Mouse (Mus musculus): ENCODE measurements around the gene Defb19. TPM values are rescaled to one million over a fixed set of nuclear protein-coding genes. Genes with fewer than 3 reads are reported as not detected.

The Defb19 gene
- polyA plus RNA-seq, 1 experiment from 2014 or later: 4.8 TPM

DNA sequence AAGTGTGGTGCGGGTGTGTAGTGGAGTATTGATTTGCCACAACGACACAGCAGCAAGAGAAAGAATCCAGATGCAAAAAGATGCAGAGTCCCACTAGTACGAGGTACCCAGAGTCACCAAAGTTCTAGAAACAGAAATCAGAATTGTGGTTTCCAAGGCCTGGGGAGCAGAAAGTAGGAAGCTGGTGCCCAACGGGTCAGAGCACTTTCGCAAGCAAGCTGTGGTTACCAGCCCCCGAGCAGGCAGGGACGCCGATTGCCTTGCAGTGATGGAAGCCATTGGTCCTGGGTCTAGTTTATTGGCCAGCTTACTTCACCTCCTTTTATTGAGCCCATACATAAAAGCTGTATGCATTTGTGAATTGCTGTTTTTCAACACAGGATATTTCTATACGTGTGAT lies 38.1 kb downstream of the Defb19 start:
- ATAC-seq (replicated peaks; ENCODE audit: low FRiP score): no peak
- WGBS: 82% methylated on average over 9 of the region's 9 CpGs

DNA sequence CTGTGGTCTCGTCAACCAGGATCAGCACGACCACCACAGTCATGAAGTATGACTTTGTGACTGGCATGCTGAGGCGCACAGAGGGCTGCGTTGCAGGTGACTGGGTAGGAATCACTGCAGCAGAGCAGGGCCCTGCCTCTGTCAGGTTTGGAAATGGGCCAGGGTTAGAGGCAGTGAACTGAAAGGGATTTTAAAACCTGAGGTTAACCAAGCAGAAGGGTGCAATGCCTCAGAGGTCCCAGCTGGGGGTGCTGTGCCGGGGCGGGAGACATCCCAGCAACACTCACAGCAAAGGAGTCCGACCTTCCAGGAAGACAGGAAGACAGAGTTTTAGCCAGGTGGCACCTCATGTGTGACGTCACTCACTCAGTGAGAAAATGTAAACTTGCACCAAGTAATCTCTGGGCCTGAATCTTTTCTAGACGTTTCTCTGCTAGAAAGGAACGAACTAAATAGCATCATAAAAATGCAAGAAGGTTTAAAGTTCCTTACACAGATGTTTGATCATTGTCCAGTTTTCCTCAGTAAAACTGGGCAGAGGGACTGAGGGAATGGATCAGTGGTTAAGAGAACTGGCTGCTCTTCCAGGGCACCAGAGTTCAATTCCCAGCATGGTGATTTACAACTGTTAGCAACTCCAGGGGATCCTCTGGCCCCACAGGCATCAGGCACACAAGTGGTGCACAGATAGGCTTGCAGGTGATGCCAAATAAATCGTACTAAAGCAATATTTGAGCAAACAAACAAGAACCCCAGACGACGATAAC lies 40.0 kb downstream of the Defb19 start, which contains the start of gene Defb29:
Gene Defb29, minus strand, starts transcription at position 155 of the 767 bp plus-strand sequence.
- H3K36me3 ChIP-seq: no peaks in the 10 kb centered on the region
- H3K9me3 ChIP-seq (replicated peaks): peaks cover 4% of the 10 kb centered on the region; the same call in 1 of the 2 replicates
- H3K4me3 ChIP-seq (replicated peaks): no peak within 1 kb of the TSS
- ATAC-seq (replicated peaks; ENCODE audit: low FRiP score): peak; percentile 10; the same call in 1 of the 2 replicates
- no peak within 1 kb of the TSS for H3K4me2 ChIP-seq
- peaks cover 32% of the 10 kb centered on the region for H3K4me1 ChIP-seq
- H3K27me3 ChIP-seq: no peaks in the 10 kb centered on the region
- 37% methylated on average over 13 of the region's 13 CpGs for WGBS
- 0 out of 2 replicates have a peak within 1 kb of the TSS, but pooled peaks have one; percentile 41 for H3K27ac ChIP-seq
- H3K9ac ChIP-seq: no peak within 1 kb of the TSS

More for the DNA sequence above, 38.1 kb downstream of the Defb19 start:
- Histone ChIP-seq H3K4me3 (replicated peaks) (no peak overlapping the region), H3K27me3 (no peaks in the 10 kb centered on the region), H3K9ac (no peak overlapping the region), H3K4me2 (no peak overlapping the region), H3K9me3 (replicated peaks) (peaks cover 4% of the 10 kb centered on the region; the same call in 1 of the 2 replicates), H3K4me1 (peaks cover 39% of the 10 kb centered on the region), H3K36me3 (no peaks in the 10 kb centered on the region), H3K27ac (no peak overlapping the region)

Other genes starting within 250 kb of the Defb19 start
- gene Rbck1, start 247.7 kb downstream of the Defb19 start, polyA plus RNA-seq (2015; fragmentation: Nextera tagmentation; extraction: Ambion mirVana): 79.0 and 88.7 TPM in 2 replicates
- gene Trib3, start 236.3 kb downstream of the Defb19 start, polyA plus RNA-seq (2015; fragmentation: Nextera tagmentation; extraction: Ambion mirVana): 1.1 and 1.9 TPM in 2 replicates
- gene Nrsn2, start 203.7 kb downstream of the Defb19 start, polyA plus RNA-seq (2015; fragmentation: Nextera tagmentation; extraction: Ambion mirVana): 1.1 and 2.2 TPM in 2 replicates
- 10.6 and 12.2 TPM in 2 replicates for gene Sox12, start 182.2 kb downstream of the Defb19 start, polyA plus RNA-seq (2015; fragmentation: Nextera tagmentation; extraction: Ambion mirVana)
- 42.4 and 45.7 TPM in 2 replicates for gene Zcchc3, start 165.3 kb downstream of the Defb19 start, polyA plus RNA-seq (2015; fragmentation: Nextera tagmentation; extraction: Ambion mirVana)
- 0.56 and 0.77 TPM in 2 replicates for gene 6820408C15Rik, start 164.7 kb downstream of the Defb19 start, polyA plus RNA-seq (2015; fragmentation: Nextera tagmentation; extraction: Ambion mirVana)
- gene Defb23, start 115.7 kb downstream of the Defb19 start, polyA plus RNA-seq (2015; fragmentation: Nextera tagmentation; extraction: Ambion mirVana): 0.27 TPM in 1 of 2 replicates, not detected in the other
- gene Defb20, start 103.2 kb downstream of the Defb19 start, polyA plus RNA-seq (2015; fragmentation: Nextera tagmentation; extraction: Ambion mirVana): not detected in 2 replicates
- not detected in 2 replicates for gene Defb22, start 90.2 kb downstream of the Defb19 start, polyA plus RNA-seq (2015; fragmentation: Nextera tagmentation; extraction: Ambion mirVana)
- gene Defb26, start 68.6 kb downstream of the Defb19 start, polyA plus RNA-seq (2015; fragmentation: Nextera tagmentation; extraction: Ambion mirVana): not detected in 2 replicates
- 0.67 and 0.95 TPM in 2 replicates for gene Defb28, start 62.1 kb downstream of the Defb19 start, polyA plus RNA-seq (2015; fragmentation: Nextera tagmentation; extraction: Ambion mirVana)
- 0.90 and 1.6 TPM in 2 replicates for gene Defb29, start 40.2 kb downstream of the Defb19 start, polyA plus RNA-seq (2015; fragmentation: Nextera tagmentation; extraction: Ambion mirVana)
- not detected in 2 replicates for gene Gm17416, start 11.0 kb downstream of the Defb19 start, polyA plus RNA-seq (2015; fragmentation: Nextera tagmentation; extraction: Ambion mirVana)
- not detected in 2 replicates for gene Defb21, start 7.6 kb downstream of the Defb19 start, polyA plus RNA-seq (2015; fragmentation: Nextera tagmentation; extraction: Ambion mirVana)
- not detected in 2 replicates for gene Defb45, start 19.1 kb upstream of the Defb19 start, polyA plus RNA-seq (2015; fragmentation: Nextera tagmentation; extraction: Ambion mirVana)
- gene Defb36, start 24.0 kb upstream of the Defb19 start, polyA plus RNA-seq (2015; fragmentation: Nextera tagmentation; extraction: Ambion mirVana): 0.67 and 0.88 TPM in 2 replicates
- 23.2 and 25.2 TPM in 2 replicates for gene Defb25, start 42.7 kb upstream of the Defb19 start, polyA plus RNA-seq (2015; fragmentation: Nextera tagmentation; extraction: Ambion mirVana)
- 59.1 and 62.5 TPM in 2 replicates for gene Rem1, start 46.6 kb upstream of the Defb19 start, polyA plus RNA-seq (2015; fragmentation: Nextera tagmentation; extraction: Ambion mirVana)
- 141 and 147 TPM in 2 replicates for gene H13, start 89.1 kb upstream of the Defb19 start, polyA plus RNA-seq (2015; fragmentation: Nextera tagmentation; extraction: Ambion mirVana)
- 29.5 and 31.0 TPM in 2 replicates for gene Mcts2, start 106.7 kb upstream of the Defb19 start, polyA plus RNA-seq (2015; fragmentation: Nextera tagmentation; extraction: Ambion mirVana)
- 133 and 143 TPM in 2 replicates for gene Id1, start 155.9 kb upstream of the Defb19 start, polyA plus RNA-seq (2015; fragmentation: Nextera tagmentation; extraction: Ambion mirVana)
- 16.4 and 20.9 TPM in 2 replicates for gene Cox4i2, start 173.9 kb upstream of the Defb19 start, polyA plus RNA-seq (2015; fragmentation: Nextera tagmentation; extraction: Ambion mirVana)